Mouse (Mus musculus) frontal cortex, postnatal 25 days (tissue): ENCODE results near the gene Hils1.
"Not testable (repeated sequence)": the region's sequence is repeated elsewhere in the genome, so short reads cannot be mapped to it uniquely, and the experiment has no call there.

Source experiments
- DNase-seq, 2 experiments: peaks; one replicate each; pipeline ENCODE4 v3.0.0; 2022; ENCODE audit warnings: low spot score in 2 of 2

Gene Hils1

GRCm38 (mm10) chr11:94955103-94955502 is 12.3 kb upstream of the Hils1 start:
- no peak for DNase-seq

- DNase-seq, result no peak
Measured at GRCm38 (mm10) chr11:94957693-94958064, 9.7 kb upstream of the Hils1 start.

- no peak for DNase-seq
Measured at GRCm38 (mm10) chr11:94958065-94958858, 9.1 kb upstream of the Hils1 start.

- no peak for DNase-seq
Measured at GRCm38 (mm10) chr11:94962534-94963101, 4.8 kb upstream of the Hils1 start.

- DNase-seq, result no peak
Measured at GRCm38 (mm10) chr11:94968187-94968586, 794 bp downstream of the Hils1 start.

- not testable (repeated sequence) for DNase-seq
Measured at GRCm38 (mm10) chr11:94969709-94970108, 2.3 kb downstream of the Hils1 start.

- peak; percentile 73 to 77 for DNase-seq
Measured at GRCm38 (mm10) chr11:94970210-94970943, 3.0 kb downstream of the Hils1 start.

- DNase-seq, result no peak
Measured at GRCm38 (mm10) chr11:94971895-94972615, 4.7 kb downstream of the Hils1 start.

GRCm38 (mm10) chr11:94972887-94973286 is 5.5 kb downstream of the Hils1 start:
- DNase-seq, result no peak

GRCm38 (mm10) chr11:94973313-94973712 is 5.9 kb downstream of the Hils1 start:
- no peak for DNase-seq

- no peak for DNase-seq
Measured at GRCm38 (mm10) chr11:94974951-94975350, 7.6 kb downstream of the Hils1 start.

- DNase-seq, result no peak
Measured at GRCm38 (mm10) chr11:94976199-94976598, 8.8 kb downstream of the Hils1 start, which contains the start of gene Sgca. Gene Sgca, minus strand, starts transcription at chr11:94976327.

- DNase-seq, result no peak
Measured at GRCm38 (mm10) chr11:94978178-94978915, 11.0 kb downstream of the Hils1 start.

- DNase-seq, result peak; percentile 92 to 96
Measured at GRCm38 (mm10) chr11:94978947-94979346, 11.6 kb downstream of the Hils1 start.

GRCm38 (mm10) chr11:94979462-94980179 is 12.2 kb downstream of the Hils1 start:
- no peak for DNase-seq

GRCm38 (mm10) chr11:94985140-94985539 is 17.7 kb downstream of the Hils1 start:
- no peak for DNase-seq

- no peak for DNase-seq
Measured at GRCm38 (mm10) chr11:94985822-94986221, 18.4 kb downstream of the Hils1 start.

GRCm38 (mm10) chr11:94986435-94986834 is 19.0 kb downstream of the Hils1 start:
- no peak for DNase-seq

- no peak for DNase-seq
Measured at GRCm38 (mm10) chr11:94987341-94987740, 19.9 kb downstream of the Hils1 start.

GRCm38 (mm10) chr11:94987851-94988250 is 20.5 kb downstream of the Hils1 start:
- no peak for DNase-seq
